Mouse (Mus musculus) embryonic facial prominence, embryonic 12.5 days (tissue): ENCODE data around the gene Zfp369. TPM values are rescaled to one million over a fixed set of nuclear protein-coding genes. Genes with fewer than 3 reads are reported as not detected.
A peak's percentile ranks its signal among the peaks of the same experiment; 100 is the strongest.
"Not testable (repeated sequence)": the region's sequence is repeated elsewhere in the genome, so short reads cannot be mapped to it uniquely, and the experiment has no call there.

ENCODE experiments used
- ATAC-seq: fragments of 200-750 bp; cut with Nextera tagmentation; 2 replicates; pipeline ENCODE4 v1.8.0; 2017; ENCODE audit not compliant: insufficient number of reproducible peaks, insufficient read depth, low FRiP score, low TSS enrichment
- H3K27ac ChIP-seq: fragments of 300-500 bp; sonication (generic); 2 replicates; pipeline ENCODE4 v1.5.1; 2016; ENCODE audit warnings: mild to moderate bottlenecking
- H3K27me3 ChIP-seq: fragments of 300-500 bp; sonication (generic); 2 replicates; pipeline ENCODE4 v1.6.1; 2016; ENCODE audit warnings: mild to moderate bottlenecking, moderate library complexity
- H3K36me3 ChIP-seq: fragments of 300-500 bp; sonication (generic); 2 replicates; pipeline ENCODE4 v1.6.1; 2016; ENCODE audit warnings: mild to moderate bottlenecking
- H3K4me1 ChIP-seq: fragments of 300-500 bp; sonication (generic); 2 replicates; pipeline ENCODE4 v1.6.1; 2016
- H3K4me2 ChIP-seq: fragments of 300-500 bp; sonication (generic); replicated peaks from 2 replicates; pipeline ENCODE4 v1.6.1; 2016; ENCODE audit warnings: mild to moderate bottlenecking, moderate library complexity
- H3K4me3 ChIP-seq: fragments of 300-500 bp; sonication (generic); 2 replicates; pipeline ENCODE4 v1.5.1; 2016; ENCODE audit warnings: mild to moderate bottlenecking
- H3K9ac ChIP-seq: fragments of 300-500 bp; sonication (generic); 2 replicates; pipeline ENCODE4 v1.6.1; 2016; ENCODE audit warnings: mild to moderate bottlenecking, moderate library complexity
- H3K9me3 ChIP-seq: fragments of 300-500 bp; sonication (generic); 2 replicates; pipeline ENCODE4 v1.6.1; 2016; ENCODE audit warnings: mild to moderate bottlenecking, moderate library complexity
- WGBS: fragments of 180-500 bp; shearing (Covaris S2); methylation state at CpG from one replicate; pipeline ENCODE4 v1.1.7; 2016; 5-methylcytosine and 5-hydroxymethylcytosine counted together
- polyA plus RNA-seq: library from polyadenylated mRNA; unstranded; fragments of >200 nt; fragmentation: Nextera tagmentation; extraction: Ambion mirVana; gene quantifications from 2 replicates; pipeline ENCODE4 v1.2.1, GENCODE M21; 2016

The Zfp369 gene
- polyA plus RNA-seq, 1 experiment from 2014 or later = 19.2 TPM

DNA sequence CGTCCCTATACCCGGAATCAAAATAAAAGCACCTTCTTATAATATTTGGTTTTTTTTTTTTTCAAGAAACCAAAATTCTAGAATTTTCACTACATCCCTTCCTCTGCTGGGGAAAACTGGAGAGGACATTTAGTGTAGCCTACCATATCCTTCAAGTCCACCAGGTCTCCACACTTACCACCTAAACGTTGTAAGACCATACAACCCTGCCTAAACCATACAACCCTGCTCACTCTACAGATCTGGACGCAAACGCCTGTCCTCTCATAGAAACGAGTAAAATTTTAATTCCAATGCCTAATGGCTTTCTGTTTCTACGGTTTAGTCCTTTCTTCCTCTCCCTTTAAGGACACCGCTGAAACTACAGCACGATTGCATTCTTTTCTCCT lies 626 bp upstream of the Zfp369 start:
- WGBS = 15% methylated on average over 9 of the region's 9 CpGs
- ATAC-seq = no peak
- Histone ChIP-seq H3K4me3 (peak overlapping the region; percentile 67), H3K4me2 (peak overlapping the region; percentile 51), H3K9ac (peak overlapping the region; percentile 66), H3K27me3 (no peaks in the 10 kb centered on the region), H3K36me3 (peaks cover 21% of the 10 kb centered on the region), H3K4me1 (no peaks in the 10 kb centered on the region), H3K27ac (peak overlapping the region; percentile 84; the same call in 1 of the 2 replicates), H3K9me3 (peaks cover 20% of the 10 kb centered on the region)

DNA sequence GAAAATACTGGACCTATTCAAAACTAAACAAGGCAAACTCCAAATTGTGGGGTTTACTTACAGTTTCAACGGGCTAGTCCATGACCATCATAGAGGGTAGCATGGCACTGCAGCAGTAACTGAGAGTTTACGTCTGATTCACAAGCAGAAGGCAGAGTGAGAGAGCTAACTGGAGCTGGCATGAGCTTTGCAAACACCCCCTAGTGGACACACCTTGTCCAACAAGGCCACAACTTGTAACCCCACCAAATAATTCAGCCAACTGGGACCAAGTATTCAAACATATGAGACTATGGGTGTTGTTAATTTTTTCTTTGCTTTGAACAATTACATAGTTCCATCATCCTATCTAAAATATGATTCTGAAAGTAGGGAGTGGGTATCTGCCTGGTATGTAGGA lies 8.2 kb downstream of the Zfp369 start:
- Histone ChIP-seq H3K27me3 (no peaks in the 10 kb centered on the region), H3K27ac (no peak overlapping the region), H3K9ac (no peak overlapping the region), H3K4me2 (no peak overlapping the region), H3K9me3 (peaks cover 56% of the 10 kb centered on the region), H3K36me3 (peaks cover 70% of the 10 kb centered on the region), H3K4me1 (no peaks in the 10 kb centered on the region), H3K4me3 (no peak overlapping the region)
- ATAC-seq = no peak
- 88% methylated on average over 2 of the region's 2 CpGs for WGBS

DNA sequence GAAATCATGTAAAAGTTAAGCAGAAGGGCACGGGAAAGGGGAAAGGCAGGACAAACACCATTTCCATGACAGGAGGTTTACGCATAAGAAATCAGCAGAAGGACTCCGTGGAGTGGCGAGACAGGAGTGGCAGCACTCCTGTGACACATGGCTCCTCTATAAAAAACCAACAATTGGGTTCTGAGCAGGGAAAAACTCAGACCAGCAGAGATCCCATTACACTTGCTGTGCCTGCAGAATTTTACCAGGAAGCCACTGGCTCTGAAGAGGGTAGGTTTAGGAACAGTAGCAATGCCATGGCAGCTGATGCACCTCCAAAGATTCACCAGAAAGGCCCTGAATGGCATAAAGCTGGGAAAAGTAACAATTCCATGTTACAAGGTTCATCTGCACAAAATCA lies 17.7 kb downstream of the Zfp369 start:
- 94% methylated on average over 4 of the region's 4 CpGs for WGBS
- no peak for ATAC-seq
- peaks cover 62% of the 10 kb centered on the region for H3K36me3 ChIP-seq
- H3K9me3 ChIP-seq = peaks cover 67% of the 10 kb centered on the region
- no peak overlapping the region for H3K27ac ChIP-seq
- H3K4me3 ChIP-seq = no peak overlapping the region
- no peak overlapping the region for H3K4me2 ChIP-seq
- H3K4me1 ChIP-seq = no peaks in the 10 kb centered on the region
- no peaks in the 10 kb centered on the region for H3K27me3 ChIP-seq
- H3K9ac ChIP-seq = no peak overlapping the region

DNA sequence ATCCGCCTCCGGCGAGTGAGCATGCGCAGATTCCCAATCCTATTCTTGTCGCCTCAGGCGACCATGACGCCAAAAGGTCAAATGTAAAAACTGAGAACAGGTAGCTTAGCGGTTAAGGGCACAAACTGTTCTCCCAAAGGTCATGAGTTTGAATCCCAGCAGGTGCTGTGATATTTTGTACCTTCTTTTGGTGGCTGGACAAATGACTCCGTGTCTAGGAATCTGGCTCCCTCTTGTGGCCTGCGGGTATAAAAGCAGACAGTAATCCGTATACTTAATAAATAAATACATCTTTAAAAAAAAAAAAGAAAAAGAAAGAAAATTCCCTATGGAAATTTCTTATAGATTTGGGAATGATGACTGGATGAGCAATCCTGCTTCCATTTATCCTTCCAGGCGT lies 32.2 kb downstream of the Zfp369 start:
- H3K9ac ChIP-seq, H3K27ac ChIP-seq, H3K36me3 ChIP-seq, H3K27me3 ChIP-seq, H3K4me1 ChIP-seq, ATAC-seq, H3K4me3 ChIP-seq: not testable (repeated sequence)
- Histone ChIP-seq H3K4me2 (0 out of 2 replicates have a peak overlapping the region, but pooled peaks have one; percentile 21), H3K9me3 (peaks cover 34% of the 10 kb centered on the region)
- 40% methylated on average over 12 of the region's 12 CpGs for WGBS

DNA sequence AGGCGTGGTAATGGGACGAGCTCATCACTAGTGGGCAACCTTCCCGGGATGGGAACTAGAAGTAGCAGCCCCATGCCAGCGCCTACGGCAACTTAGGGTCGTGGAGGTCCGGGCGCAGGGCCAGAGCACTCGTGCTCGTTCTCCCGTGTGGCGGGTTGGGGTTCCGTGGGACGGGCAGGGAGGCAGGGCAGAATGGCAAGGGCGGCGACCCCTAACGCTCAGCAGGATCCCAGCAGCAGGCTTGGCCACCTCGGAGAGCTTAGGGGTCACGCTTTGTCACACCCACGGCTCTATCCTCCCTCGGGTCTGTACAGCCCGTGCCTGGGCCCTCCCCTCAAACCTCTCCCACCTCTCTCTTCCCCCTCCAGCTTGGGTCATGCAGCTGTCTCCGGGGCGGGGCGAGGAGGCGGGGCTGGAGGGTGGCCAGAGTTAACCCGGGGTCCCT lies 32.7 kb downstream of the Zfp369 start:
- no peaks in the 10 kb centered on the region for H3K36me3 ChIP-seq
- H3K4me1 ChIP-seq = no peaks in the 10 kb centered on the region
- no peak overlapping the region for H3K4me3 ChIP-seq
- no peak for ATAC-seq
- no peak overlapping the region for H3K27ac ChIP-seq
- H3K4me2 ChIP-seq = peak overlapping the region; percentile 21; the same call in 1 of the 2 replicates
- H3K9me3 ChIP-seq = peaks cover 29% of the 10 kb centered on the region
- WGBS = 37% methylated on average over 23 of the region's 27 CpGs
- H3K9ac ChIP-seq = no peak overlapping the region
- H3K27me3 ChIP-seq = no peaks in the 10 kb centered on the region

DNA sequence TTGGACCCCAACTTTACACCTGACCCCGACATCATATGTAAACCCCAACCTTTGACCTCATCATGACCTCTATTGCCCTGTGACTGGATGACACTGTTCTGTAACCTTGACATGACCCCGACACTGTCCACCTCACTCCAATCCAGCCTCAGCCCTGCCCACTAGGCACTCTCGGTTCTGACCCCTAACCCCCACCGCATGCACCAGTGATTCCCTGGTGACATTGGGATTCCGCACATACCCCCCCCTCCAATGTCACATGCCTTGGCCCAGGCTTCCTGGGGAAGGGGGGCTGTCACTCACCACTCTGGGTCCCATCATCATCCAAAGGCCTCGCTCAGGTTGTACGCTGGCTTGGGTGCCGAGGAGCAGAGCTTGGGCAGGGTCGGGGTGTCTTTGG lies 33.2 kb downstream of the Zfp369 start:
- Histone ChIP-seq H3K27ac (no peak overlapping the region), H3K4me2 (no peak overlapping the region), H3K9ac (no peak overlapping the region), H3K4me1 (no peaks in the 10 kb centered on the region), H3K4me3 (no peak overlapping the region), H3K9me3 (peaks cover 25% of the 10 kb centered on the region), H3K27me3 (no peaks in the 10 kb centered on the region), H3K36me3 (no peaks in the 10 kb centered on the region)
- ATAC-seq = no peak
- 91% methylated on average over 9 of the region's 9 CpGs for WGBS

DNA sequence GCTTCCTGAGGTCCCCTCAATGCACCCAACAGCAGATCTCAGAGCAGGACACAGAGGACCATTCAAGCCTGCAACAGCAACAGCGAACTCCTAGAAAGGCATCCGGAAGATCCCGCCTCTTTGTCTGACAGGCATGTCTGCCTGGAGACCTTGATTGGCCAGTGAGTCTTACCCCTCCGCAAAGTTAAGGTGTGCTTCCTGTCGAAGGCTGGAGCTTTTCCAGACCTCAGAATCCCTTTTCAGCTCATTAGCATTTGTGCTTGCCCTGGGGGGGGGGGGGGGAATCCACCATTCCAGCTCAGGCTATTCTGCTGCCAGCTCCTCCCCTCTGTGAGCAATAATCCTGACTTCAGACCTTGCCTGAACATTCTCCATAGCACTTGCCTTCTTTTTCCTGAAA lies 69.9 kb downstream of the Zfp369 start:
- H3K4me3 ChIP-seq, H3K27me3 ChIP-seq, H3K9ac ChIP-seq, H3K36me3 ChIP-seq, H3K9me3 ChIP-seq, H3K4me1 ChIP-seq, H3K27ac ChIP-seq, H3K4me2 ChIP-seq, ATAC-seq: not testable (repeated sequence)
- WGBS = 52% methylated on average over 5 of the region's 5 CpGs

DNA sequence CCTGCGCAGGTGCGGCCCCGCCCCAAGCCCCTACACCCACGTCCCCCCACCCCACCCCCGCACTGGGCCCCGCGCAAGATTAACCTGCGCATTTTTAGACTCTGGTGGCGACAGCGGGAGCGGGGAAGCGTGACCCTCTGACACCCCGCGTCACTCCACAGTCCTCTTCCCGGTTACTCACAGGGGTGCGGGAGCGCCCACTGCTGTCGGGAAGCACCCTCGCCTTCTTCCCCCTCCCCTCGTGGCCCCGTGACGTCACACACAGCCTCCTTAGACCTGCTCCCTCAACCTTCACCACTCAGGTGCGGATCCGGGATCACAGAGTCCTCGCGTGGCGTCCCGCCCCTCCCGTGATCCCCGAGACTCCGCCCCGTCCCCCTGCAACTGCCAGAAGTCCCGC lies 73.2 kb downstream of the Zfp369 start:
- not testable (repeated sequence) for H3K36me3 ChIP-seq, H3K4me1 ChIP-seq, H3K4me3 ChIP-seq, H3K27me3 ChIP-seq, ATAC-seq, H3K27ac ChIP-seq, H3K9me3 ChIP-seq, H3K9ac ChIP-seq
- 0 out of 2 replicates have a peak overlapping the region, but pooled peaks have one; percentile 7 for H3K4me2 ChIP-seq
- 8% methylated on average over 33 of the region's 33 CpGs for whole genome bisulfite sequencing

Other genes with a start within 250 kb of the Zfp369 start
- gene Spata31d1c, start 245.8 kb upstream of the Zfp369 start, polyA plus RNA-seq = not detected in 2 replicates
- gene Prss47, start 226.1 kb upstream of the Zfp369 start, polyA plus RNA-seq = not detected in 2 replicates
- 57.1 and 60.5 TPM in 2 replicates for gene Mfsd14b, start 165.8 kb upstream of the Zfp369 start, polyA plus RNA-seq
- not detected in 2 replicates for gene Olfr465-ps1, start 140.7 kb upstream of the Zfp369 start, polyA plus RNA-seq
- gene Olfr466, start 128.6 kb upstream of the Zfp369 start, polyA plus RNA-seq = not detected in 2 replicates
- gene Nlrp4f, start 72.8 kb upstream of the Zfp369 start, polyA plus RNA-seq = not detected in 2 replicates
- not detected in 2 replicates for gene Gm10775, start 19.3 kb upstream of the Zfp369 start, polyA plus RNA-seq
- not detected in 2 replicates for gene Gm10139, start 233.9 kb downstream of the Zfp369 start, polyA plus RNA-seq